Mouse (Mus musculus) intestine, embryonic 14.5 days (tissue): ENCODE data around the gene Mrpl41. TPM values are rescaled to one million over a fixed set of nuclear protein-coding genes. Genes with fewer than 3 reads are reported as not detected.

Source experiments
- ATAC-seq: fragments of 200-750 bp; cut with Nextera tagmentation; replicated peaks from 2 replicates; pipeline ENCODE4 v1.8.0; 2017; ENCODE audit warnings: low read depth, moderate number of reproducible peaks, moderate TSS enrichment, moderate library complexity; ENCODE audit not compliant: low FRiP score, low TSS enrichment
- DNase-seq: peaks from one replicate; pipeline ENCODE4 v3.0.0-alpha.2; 2018; ENCODE audit warnings: low spot score
- H3K27ac ChIP-seq: fragments of 300-500 bp; sonication (generic); 2 replicates; pipeline ENCODE4 v1.5.1; 2014; ENCODE audit warnings: low read depth, mild to moderate bottlenecking, control low read depth
- H3K27me3 ChIP-seq: fragments of 300-500 bp; sonication (generic); replicated peaks from 2 replicates; pipeline ENCODE4 v1.6.1; 2014; ENCODE audit warnings: low read length, control low read depth; ENCODE audit not compliant: control insufficient read depth, insufficient read depth
- H3K36me3 ChIP-seq: fragments of 300-500 bp; sonication (generic); 2 replicates; pipeline ENCODE4 v1.6.1; 2014; ENCODE audit warnings: low read length, control low read depth; ENCODE audit not compliant: control insufficient read depth, insufficient read depth
- H3K4me1 ChIP-seq: fragments of 300-500 bp; sonication (generic); replicated peaks from 2 replicates; pipeline ENCODE4 v1.6.1; 2014; ENCODE audit warnings: low read length, control low read depth, mixed read lengths; ENCODE audit not compliant: control insufficient read depth, insufficient read depth
- H3K4me2 ChIP-seq: fragments of 300-500 bp; sonication (generic); 2 replicates; pipeline ENCODE4 v1.6.1; 2014; ENCODE audit warnings: low read length
- H3K4me3 ChIP-seq: fragments of 300-500 bp; sonication (generic); 2 replicates; pipeline ENCODE4 v1.5.1; 2014; ENCODE audit warnings: low read depth, low read length, control low read depth, mixed read lengths
- H3K9ac ChIP-seq: fragments of 300-500 bp; sonication (generic); 2 replicates; pipeline ENCODE4 v1.6.1; 2014; ENCODE audit warnings: mild to moderate bottlenecking, low read length
- H3K9me3 ChIP-seq: fragments of 300-500 bp; sonication (generic); 2 replicates; pipeline ENCODE4 v1.6.1; 2016; ENCODE audit warnings: low read length, control low read depth; ENCODE audit not compliant: control insufficient read depth
- WGBS: fragments of 180-500 bp; shearing (Covaris S2); extraction: QIAGEN DNeasy Blood & Tissue Kit; methylation state at CpG from one replicate; pipeline ENCODE4 v1.1.7; 2014; 5-methylcytosine and 5-hydroxymethylcytosine counted together
- polyA plus RNA-seq: library from polyadenylated mRNA; unstranded; fragments of >200 nt; fragmentation: Nextera tagmentation; extraction: Ambion mirVana; gene quantifications from 2 replicates; pipeline ENCODE4 v1.2.1, GENCODE M21; 2014

The Mrpl41 gene
- 143 and 147 TPM in 2 replicates for polyA plus RNA-seq

DNA sequence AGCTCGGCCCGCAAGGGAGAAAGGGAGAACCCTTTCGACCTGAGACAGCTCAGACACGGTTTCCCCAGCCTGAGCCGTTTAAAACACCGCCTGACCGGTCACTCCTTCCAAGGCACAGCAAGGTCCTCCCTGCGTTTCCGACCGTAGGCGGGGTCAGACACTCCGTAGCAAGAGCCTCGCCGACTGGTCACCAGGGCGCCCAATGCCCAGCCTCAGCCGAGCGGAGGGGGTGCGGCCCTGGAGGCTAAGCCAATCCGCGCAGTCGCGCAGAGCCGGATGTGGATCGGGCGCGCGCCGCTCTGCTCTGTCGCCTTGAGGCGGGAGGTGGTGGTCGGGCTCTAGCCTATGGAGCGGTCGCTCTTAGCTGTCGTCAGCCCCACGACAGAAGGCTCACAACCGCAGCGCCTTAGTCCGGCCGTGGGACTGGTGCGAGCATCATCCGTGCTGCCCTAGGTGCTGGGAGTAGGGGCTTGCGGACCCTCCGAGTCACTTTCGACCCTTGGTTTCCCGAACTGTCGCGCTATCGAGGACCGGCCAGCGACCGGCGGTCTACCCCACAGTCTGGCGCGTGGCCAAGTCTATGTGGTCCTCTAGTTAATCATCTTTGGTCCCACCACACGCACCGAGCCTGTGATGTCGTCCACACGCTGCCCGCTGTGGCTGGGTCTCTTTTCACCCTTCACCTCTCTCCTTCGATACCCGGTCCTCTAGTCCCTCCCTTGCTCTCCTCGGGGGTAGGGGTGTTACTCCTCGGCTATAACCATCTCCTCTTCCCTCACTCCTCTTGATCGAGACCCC, at the start of gene Mrpl41:
Gene Mrpl41, minus strand, starts transcription at position 193 of the 798 bp plus-strand sequence.
- no peaks in the 10 kb centered on the region for H3K9me3 ChIP-seq
- H3K36me3 ChIP-seq = peaks cover 32% of the 10 kb centered on the region
- under 1% methylated on average over 64 of the region's 64 CpGs for WGBS
- ATAC-seq (peak; percentile 99), DNase-seq (peak; percentile 93)
- peak within 1 kb of the TSS; percentile 100 for H3K4me2 ChIP-seq
- peak within 1 kb of the TSS; percentile 91 for H3K27ac ChIP-seq
- H3K4me3 ChIP-seq = peak within 1 kb of the TSS; percentile 85
- H3K9ac ChIP-seq = peak within 1 kb of the TSS; percentile 76
- H3K27me3 ChIP-seq = no peaks in the 10 kb centered on the region
- peaks cover 13% of the 10 kb centered on the region for H3K4me1 ChIP-seq

DNA sequence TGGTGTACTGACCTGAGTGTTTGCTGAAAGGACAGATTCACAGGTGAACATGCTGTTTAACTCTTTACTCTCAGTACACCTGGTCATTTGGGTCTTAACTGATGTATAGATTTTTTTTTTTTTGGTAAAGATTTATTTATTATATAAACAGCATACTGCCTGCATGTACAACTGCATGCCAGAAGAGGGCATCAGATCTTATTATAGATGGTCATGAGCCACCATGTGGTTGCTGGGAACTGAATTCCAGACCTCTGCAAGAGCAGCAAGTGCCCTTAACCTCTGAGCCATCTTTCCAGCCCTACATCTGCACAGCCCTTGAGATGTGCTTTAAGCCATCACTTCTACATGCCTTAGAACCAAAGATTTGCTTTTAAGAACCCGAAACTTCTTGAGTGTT, 47.8 kb upstream of the Mrpl41 start:
- Histone ChIP-seq H3K36me3 (no peaks in the 10 kb centered on the region), H3K9ac (no peak overlapping the region), H3K27ac (no peak overlapping the region), H3K4me2 (no peak overlapping the region), H3K27me3 (no peaks in the 10 kb centered on the region), H3K4me3 (no peak overlapping the region), H3K9me3 (no peaks in the 10 kb centered on the region), H3K4me1 (no peaks in the 10 kb centered on the region)
- ATAC-seq (no peak), DNase-seq (no peak)
- WGBS = 93% methylated on average over 1 of the region's 1 CpGs

DNA sequence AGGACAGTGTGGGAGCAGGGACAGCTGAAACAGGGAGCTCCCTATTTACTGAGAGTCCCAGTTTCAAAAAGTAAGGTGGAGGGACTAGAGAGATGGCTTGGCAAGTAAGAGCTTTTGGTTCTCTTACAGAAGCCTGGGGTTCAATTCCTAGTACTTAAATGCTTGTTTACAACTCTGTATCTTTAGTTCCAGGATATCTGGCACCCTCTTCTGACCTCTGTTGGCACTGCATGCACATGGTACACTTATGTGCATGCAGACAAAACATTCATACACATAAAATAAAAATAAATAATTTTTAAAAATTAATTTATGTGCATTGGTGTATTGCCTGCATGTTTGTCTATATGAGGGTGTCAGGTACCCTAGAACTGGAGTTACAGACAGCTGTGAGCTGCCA, 33.4 kb upstream of the Mrpl41 start:
- Histone ChIP-seq H3K4me1 (no peaks in the 10 kb centered on the region), H3K4me2 (no peak overlapping the region), H3K9ac (no peak overlapping the region), H3K27me3 (no peaks in the 10 kb centered on the region), H3K4me3 (no peak overlapping the region), H3K9me3 (no peaks in the 10 kb centered on the region), H3K36me3 (no peaks in the 10 kb centered on the region), H3K27ac (no peak overlapping the region)
- no peak for ATAC-seq
- DNase-seq = no peak

DNA sequence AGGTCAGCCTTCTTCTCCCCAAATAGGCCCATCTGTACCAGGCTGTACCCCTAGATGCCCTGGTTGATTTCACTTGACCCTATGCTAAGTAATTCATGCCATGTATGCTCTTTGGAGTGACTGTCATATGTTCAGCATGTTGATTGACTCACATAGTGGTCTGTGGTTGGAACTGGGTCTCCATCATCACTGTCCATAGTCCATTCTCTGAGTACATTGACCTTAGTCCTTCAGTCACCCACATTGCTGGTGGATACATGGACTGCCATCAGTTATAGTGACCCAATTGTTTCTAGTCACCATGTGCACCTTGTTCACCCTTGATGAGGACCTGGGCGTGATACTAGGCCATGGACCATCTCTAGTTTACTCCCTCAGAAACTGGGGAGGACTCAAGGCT, 31.9 kb upstream of the Mrpl41 start:
- no peak overlapping the region for H3K9ac ChIP-seq
- no peaks in the 10 kb centered on the region for H3K27me3 ChIP-seq
- H3K4me3 ChIP-seq = no peak overlapping the region
- 86% methylated on average over 1 of the region's 1 CpGs for WGBS
- ATAC-seq (no peak), DNase-seq (no peak)
- H3K36me3 ChIP-seq = no peaks in the 10 kb centered on the region
- H3K27ac ChIP-seq = no peak overlapping the region
- H3K9me3 ChIP-seq = no peaks in the 10 kb centered on the region
- H3K4me1 ChIP-seq = no peaks in the 10 kb centered on the region
- no peak overlapping the region for H3K4me2 ChIP-seq

DNA sequence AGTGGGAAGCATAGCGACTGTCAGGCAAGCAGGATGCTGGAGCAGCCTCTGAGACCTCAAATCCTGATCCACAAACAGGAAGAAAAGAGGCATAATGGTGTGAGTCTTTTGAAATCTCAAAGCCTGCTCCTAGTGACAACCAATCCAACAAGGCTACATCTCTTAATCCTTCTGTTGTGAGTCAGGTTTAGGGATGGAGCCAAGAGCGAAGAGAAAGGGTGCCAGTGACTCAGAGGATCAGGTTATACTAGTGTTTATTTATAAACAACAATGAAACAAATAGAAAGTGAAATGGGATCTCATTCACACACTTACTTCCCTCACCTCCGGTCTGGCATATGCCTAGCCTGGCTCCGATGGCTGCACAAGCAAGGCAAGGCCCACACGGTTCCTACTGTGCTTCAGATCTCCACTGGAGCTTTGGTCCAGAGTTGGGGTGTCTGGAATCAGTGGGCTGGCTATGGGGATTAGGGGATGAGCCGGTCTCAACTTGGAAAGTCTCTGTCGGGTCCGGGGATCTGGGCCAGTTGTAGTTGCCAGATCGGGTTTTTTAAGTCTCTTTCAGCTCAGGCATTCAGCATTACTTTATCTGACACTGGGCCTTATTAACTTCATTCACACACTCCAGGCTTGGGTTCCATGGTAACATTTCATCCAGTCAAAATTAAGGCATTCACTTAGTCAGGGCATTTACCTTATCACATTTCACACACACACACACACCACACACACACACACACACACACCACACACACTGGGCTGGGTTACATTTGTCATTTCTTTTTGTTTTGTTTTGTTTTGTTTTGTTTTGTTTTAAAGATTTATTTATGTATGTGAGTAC, 29.3 kb upstream of the Mrpl41 start:
- no peak for DNase-seq
- no peaks in the 10 kb centered on the region for H3K4me1 ChIP-seq
- no peak overlapping the region for H3K9ac ChIP-seq
- no peaks in the 10 kb centered on the region for H3K9me3 ChIP-seq
- 77% methylated on average over 9 of the region's 9 CpGs for whole genome bisulfite sequencing
- no peaks in the 10 kb centered on the region for H3K36me3 ChIP-seq
- H3K27ac ChIP-seq = no peak overlapping the region
- H3K4me2 ChIP-seq = no peak overlapping the region
- no peaks in the 10 kb centered on the region for H3K27me3 ChIP-seq
- no peak overlapping the region for H3K4me3 ChIP-seq
- ATAC-seq = no peak

DNA sequence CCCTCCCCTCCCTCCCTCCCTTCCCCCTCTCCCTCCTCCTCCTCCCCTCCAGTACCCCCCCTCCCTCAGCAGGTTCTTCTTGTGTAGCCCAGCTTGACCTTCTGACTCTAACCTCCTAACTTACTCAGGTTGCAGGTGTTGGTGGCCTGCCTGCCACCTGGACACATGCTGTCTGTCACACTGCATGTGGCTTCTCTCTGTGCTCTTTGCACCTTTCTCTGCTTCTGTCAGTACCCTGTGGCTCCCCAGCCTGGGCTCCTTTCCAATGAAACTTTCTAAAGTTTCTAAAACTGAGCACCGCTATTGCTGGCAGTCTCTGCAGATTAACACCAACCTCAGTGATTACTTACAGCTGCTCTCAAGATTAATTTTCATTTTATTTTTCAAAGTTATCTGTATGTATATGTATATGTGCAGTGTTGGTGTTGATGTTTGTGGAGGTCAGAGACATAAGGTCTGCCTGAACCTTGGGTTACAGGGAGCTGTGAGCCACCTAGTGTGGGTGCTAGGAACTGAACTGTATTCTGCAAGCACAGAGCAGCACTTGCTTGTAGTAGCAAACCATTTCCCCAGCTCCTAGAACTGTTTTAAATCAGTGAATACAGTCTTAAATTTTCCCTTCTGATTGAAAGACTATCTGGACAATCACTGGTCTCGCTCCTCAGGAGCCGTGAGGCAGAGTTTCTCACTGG, 25.8 kb upstream of the Mrpl41 start:
- ATAC-seq (no peak), DNase-seq (no peak)
- Histone ChIP-seq H3K9ac (no peak overlapping the region), H3K4me3 (no peak overlapping the region), H3K36me3 (no peaks in the 10 kb centered on the region), H3K27me3 (no peaks in the 10 kb centered on the region), H3K4me2 (no peak overlapping the region), H3K9me3 (no peaks in the 10 kb centered on the region), H3K4me1 (no peaks in the 10 kb centered on the region), H3K27ac (no peak overlapping the region)
- WGBS = 68% methylated on average over 3 of the region's 3 CpGs

DNA sequence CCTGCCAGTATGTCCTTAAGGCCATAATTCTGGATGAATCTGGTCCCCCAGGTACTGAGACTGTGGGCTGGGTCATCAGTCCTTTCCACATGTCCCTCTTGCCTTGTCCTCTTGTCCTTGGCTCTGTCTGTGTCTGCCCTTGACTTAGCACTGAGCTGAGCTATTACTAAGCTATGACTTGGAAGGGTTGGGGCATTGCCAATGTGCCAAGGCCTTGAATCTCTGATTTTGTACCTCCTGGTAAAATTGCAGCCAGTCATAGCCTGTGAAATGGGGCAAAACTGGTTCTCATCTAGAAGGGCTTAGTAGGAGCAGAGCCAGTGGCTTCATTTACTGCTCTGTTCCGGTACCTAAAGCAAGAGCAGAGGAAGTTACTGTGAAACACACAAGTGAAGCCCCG, 21.6 kb upstream of the Mrpl41 start:
- Histone ChIP-seq H3K4me2 (no peak overlapping the region), H3K36me3 (no peaks in the 10 kb centered on the region), H3K4me1 (no peaks in the 10 kb centered on the region), H3K9me3 (no peaks in the 10 kb centered on the region), H3K27ac (no peak overlapping the region), H3K27me3 (no peaks in the 10 kb centered on the region), H3K4me3 (no peak overlapping the region), H3K9ac (no peak overlapping the region)
- ATAC-seq = no peak
- WGBS = 86% methylated on average over 2 of the region's 2 CpGs
- DNase-seq = no peak

DNA sequence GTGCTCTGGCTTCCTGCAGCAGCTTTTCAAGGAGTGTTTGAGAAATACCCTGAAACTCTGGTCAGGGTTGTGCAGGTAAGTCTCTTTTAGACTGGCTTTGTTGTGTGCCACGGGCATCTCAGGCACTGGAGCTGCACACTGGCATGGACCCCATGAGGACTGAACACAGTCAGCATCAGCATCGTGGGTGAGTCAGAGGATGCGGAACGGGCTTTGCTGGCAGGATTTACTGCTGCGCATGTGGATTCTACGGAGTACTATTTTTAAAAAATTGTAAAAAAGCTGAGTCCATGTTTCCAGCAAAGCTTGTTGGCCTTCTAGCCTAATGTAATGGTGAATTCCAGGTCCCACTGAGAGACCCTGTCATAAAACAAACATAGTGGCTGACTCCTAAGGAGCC, 20.4 kb upstream of the Mrpl41 start:
- H3K36me3 ChIP-seq = no peaks in the 10 kb centered on the region
- DNase-seq = no peak
- no peak overlapping the region for H3K27ac ChIP-seq
- no peaks in the 10 kb centered on the region for H3K27me3 ChIP-seq
- ATAC-seq = no peak
- H3K9ac ChIP-seq = no peak overlapping the region
- H3K4me2 ChIP-seq = no peak overlapping the region
- WGBS = 91% methylated on average over 6 of the region's 6 CpGs
- H3K9me3 ChIP-seq = no peaks in the 10 kb centered on the region
- H3K4me3 ChIP-seq = no peak overlapping the region
- no peaks in the 10 kb centered on the region for H3K4me1 ChIP-seq
